ENCODE assay signal across 8 mouse cellular contexts in genomic region chr2:132385194-132385838, GRCm38 (mm10). TPM values are rescaled to one million over a fixed set of nuclear protein-coding genes. Genes with fewer than 3 reads are reported as not detected.
DNase-seq lines count a peak whose midpoint lies in the region; ATAC-seq and TF ChIP-seq lines count a peak whose summit lies in the region.

TSS of gene Prokr2 (minus strand) at chr2:132385447.

- peak within 1 kb of the TSS; percentile 83 for H3K4me3 ChIP-seq in megakaryocyte, embryonic 14.5 days (replicated peaks)
- H3K4me3 ChIP-seq in hindbrain, embryonic 10.5 days = peak within 1 kb of the TSS; percentile 67
- H3K4me3 ChIP-seq in liver, postnatal 0 days (ENCODE audit: low read depth, low read length) = peak within 1 kb of the TSS; percentile 32

- TF ChIP-seq CTCF in liver, postnatal 0 days (IDR thresholded peaks at IDR 0.05; ENCODE audit: low read depth) = no peak

- peaks cover 13% of the 10 kb centered on the region for H3K4me1 ChIP-seq in megakaryocyte, embryonic 14.5 days
- H3K4me1 ChIP-seq in hindbrain, embryonic 10.5 days (replicated peaks) = peaks cover 19% of the 10 kb centered on the region
- peaks cover 8% of the 10 kb centered on the region; the same call in 1 of the 2 replicates for H3K4me1 ChIP-seq in liver, postnatal 0 days (ENCODE audit: insufficient read depth)

- peak within 1 kb of the TSS; percentile 71 for H3K27ac ChIP-seq in hindbrain, embryonic 10.5 days
- H3K27ac ChIP-seq in liver, postnatal 0 days (ENCODE audit: low read depth) = no peak within 1 kb of the TSS

- H3K36me3 ChIP-seq in megakaryocyte, embryonic 14.5 days (replicated peaks; ENCODE audit: low read length) = no peaks in the 10 kb centered on the region
- no peaks in the 10 kb centered on the region for H3K36me3 ChIP-seq in hindbrain, embryonic 10.5 days
- H3K36me3 ChIP-seq in liver, postnatal 0 days (replicated peaks; ENCODE audit: insufficient read depth, low read length) = no peaks in the 10 kb centered on the region

- peaks cover 80% of the 10 kb centered on the region for H3K27me3 ChIP-seq in megakaryocyte, embryonic 14.5 days (replicated peaks)
- peaks cover 69% of the 10 kb centered on the region for H3K27me3 ChIP-seq in hindbrain, embryonic 10.5 days (ENCODE audit: insufficient read depth, poor library complexity, severe bottlenecking)
- H3K27me3 ChIP-seq in liver, postnatal 0 days (ENCODE audit: insufficient read depth, low read length) = peaks cover 26% of the 10 kb centered on the region

- H3K9me3 ChIP-seq in megakaryocyte, embryonic 14.5 days = peaks cover 4% of the 10 kb centered on the region; the same call in 1 of the 2 replicates
- no peaks in the 10 kb centered on the region for H3K9me3 ChIP-seq in hindbrain, embryonic 10.5 days
- no peaks in the 10 kb centered on the region for H3K9me3 ChIP-seq in liver, postnatal 0 days (ENCODE audit: low read length)

- TF ChIP-seq EP300 in liver, postnatal 0 days (IDR thresholded peaks at IDR 0.05; ENCODE audit: low read depth) = no peak

- DNase-seq in adrenal gland, adult 2 months = peak; percentile 3
- no peak for DNase-seq in adrenal gland, postnatal 14 days
- peak; percentile 56 for DNase-seq in hindbrain, embryonic 10.5 days (ENCODE audit: low spot score)
- DNase-seq in liver, postnatal 0 days = peak; percentile 20
- DNase-seq in thymus, postnatal 0 days (ENCODE audit: low spot score) = peak; percentile 12
- no peak for DNase-seq in cerebellum, adult 11 months

- peak within 1 kb of the TSS; percentile 21; the same call in 1 of the 2 replicates for H3K9ac ChIP-seq in liver, postnatal 0 days (replicated peaks)

- H3K4me2 ChIP-seq in liver, postnatal 0 days (ENCODE audit: low read depth, low read length) = peak within 1 kb of the TSS; percentile 77

- 1% methylated on average over 29 of the region's 29 CpGs for WGBS in hindbrain, embryonic 10.5 days
- 1% methylated on average over 29 of the region's 29 CpGs for WGBS in liver, postnatal 0 days (ENCODE audit: insufficient replicate concordance)

- no peak for ATAC-seq in megakaryocyte, adult 5-6 weeks (ENCODE audit: poor library complexity, severe bottlenecking)
- ATAC-seq in liver, postnatal 0 days = no peak

RNA-seq across cellular contexts. Expression of gene Prokr2, which starts in this region (rescaled TPM):
- under 1 TPM in 1 of 2 experiments, not detected in 1; 0.09 TPM for total RNA-seq in adrenal gland, adult 2 months (2021)
- not detected in 2 replicates for polyA plus RNA-seq in adrenal gland, adult 2 months (2012; rRNA removed)
- total RNA-seq in adrenal gland, postnatal 14 days (2021) = not detected in 2 replicates
- 0.10 TPM in 1 of 2 replicates, not detected in the other for polyA plus RNA-seq in megakaryocyte, embryonic 14.5 days (2012; ENCODE audit: insufficient read depth, low replicate concordance)
- total RNA-seq in megakaryocyte, adult 5-6 weeks (2015) = not detected in 2 replicates
- total RNA-seq in megakaryocyte, adult 5-6 weeks (2017) = not detected in 2 replicates
- 0.56 and 0.90 TPM in 2 replicates for polyA plus RNA-seq in hindbrain, embryonic 10.5 days (2016; fragmentation: Nextera tagmentation; extraction: Ambion mirVana)
- 0.02 TPM in 2 replicates for polyA plus RNA-seq in liver, postnatal 0 days (2015; fragmentation: Nextera tagmentation; extraction: Ambion mirVana)
- 2.6 and 4.7 TPM in 2 replicates for polyA plus RNA-seq in thymus, postnatal 0 days (2015; fragmentation: Nextera tagmentation; extraction: Ambion mirVana)

Comparison
In these comparisons a context has a peak if more than half of its experiments do, and no peak if none do; other contexts are left out.
1. Peak in DNase-seq in adrenal gland, adult 2 months; RNA of the gene not detected or under 1 TPM.
2. Peak in DNase-seq, H3K4me3 ChIP-seq and H3K27ac ChIP-seq in hindbrain, embryonic 10.5 days; RNA of the gene not detected or under 1 TPM.
3. Peak in DNase-seq, H3K4me3 ChIP-seq, H3K9ac ChIP-seq and H3K4me2 ChIP-seq in liver, postnatal 0 days; RNA of the gene not detected or under 1 TPM.
4. H3K4me3 ChIP-seq: peak in every context shown above with its lines; median percentile 83 in megakaryocyte, embryonic 14.5 days; 67 in hindbrain, embryonic 10.5 days; 32 in liver, postnatal 0 days.